Mouse (Mus musculus) ES-Bruce4 (cell line): ENCODE results near the gene Axl. TPM values are rescaled to one million over a fixed set of nuclear protein-coding genes. Genes with fewer than 3 reads are reported as not detected.

Source experiments
- H3K27ac ChIP-seq: 2 replicates; pipeline ENCODE4 v1.5.1; 2012; ENCODE audit warnings: low read length, inconsistent platforms; ENCODE audit not compliant: insufficient read depth
- H3K27me3 ChIP-seq: 2 replicates; pipeline ENCODE4 v1.6.1; 2012; ENCODE audit warnings: mild to moderate bottlenecking, low read length, inconsistent platforms; ENCODE audit not compliant: control insufficient read depth, poor library complexity, insufficient read depth, severe bottlenecking
- H3K36me3 ChIP-seq: 2 replicates; pipeline ENCODE4 v1.6.1; 2012; ENCODE audit warnings: inconsistent platforms, mild to moderate bottlenecking, low read length, moderate library complexity; ENCODE audit not compliant: control insufficient read depth, poor library complexity, insufficient read depth, severe bottlenecking
- H3K4me1 ChIP-seq: one replicate; pipeline ENCODE4 v1.8.1; 2011; ENCODE audit warnings: low read length; ENCODE audit not compliant: control insufficient read depth, insufficient read depth
- H3K4me3 ChIP-seq: 2 replicates; pipeline ENCODE4 v1.5.1; 2011; ENCODE audit warnings: low read depth, mild to moderate bottlenecking, low read length
- H3K9ac ChIP-seq: 2 replicates; pipeline ENCODE4 v1.6.1; 2012; ENCODE audit warnings: low read depth, mild to moderate bottlenecking, inconsistent platforms; ENCODE audit not compliant: poor library complexity, severe bottlenecking
- H3K9me3 ChIP-seq: replicated peaks from 2 replicates; pipeline ENCODE4 v1.6.1; 2012; ENCODE audit warnings: mild to moderate bottlenecking, low read length, inconsistent platforms; ENCODE audit not compliant: control insufficient read depth, poor library complexity, insufficient read depth, severe bottlenecking
- CTCF ChIP-seq: IDR thresholded peaks from one replicate; pipeline ENCODE4 v1.8.1; 2011; ENCODE audit warnings: low read depth, low read length
- EP300 ChIP-seq: IDR thresholded peaks from 2 replicates; pipeline ENCODE4 v1.6.1; 2011; ENCODE audit warnings: low read depth, low read length; ENCODE audit not compliant: insufficient read depth
- POLR2A ChIP-seq: IDR thresholded peaks from one replicate; pipeline ENCODE4 v1.8.1; 2011; ENCODE audit warnings: low read length; ENCODE audit not compliant: insufficient read depth
- polyA plus RNA-seq: library from polyadenylated mRNA; stranded (reverse); fragments of >200 nt; gene quantifications from 2 replicates; pipeline ENCODE4 v1.2.4, GENCODE M21; 2011; ENCODE audit warnings: low read depth; ENCODE audit not compliant: missing spikeins, insufficient read depth, insufficient read length

Axl gene
- polyA plus RNA-seq, 1 experiment: 16.4 TPM

- H3K36me3 ChIP-seq: no peaks in the 10 kb centered on the region
- no peaks in the 10 kb centered on the region for H3K4me1 ChIP-seq
- H3K27me3 ChIP-seq: no peaks in the 10 kb centered on the region
- no peak for TF ChIP-seq POLR2A
- no peak for TF ChIP-seq CTCF
- no peak for TF ChIP-seq EP300
- H3K4me3 ChIP-seq: peak overlapping the region; percentile 13; the same call in 1 of the 2 replicates
- no peaks in the 10 kb centered on the region for H3K9me3 ChIP-seq
- H3K9ac ChIP-seq: peak overlapping the region; percentile 33; the same call in 1 of the 2 replicates
- H3K27ac ChIP-seq: no peak overlapping the region
Observed at GRCm38 (mm10) chr7:25707581-25708292, 80.8 kb downstream of the Axl start.

Other genes with a start within 250 kb of the Axl start
- not detected in 2 replicates for gene Ceacam2, start 248.8 kb downstream of the Axl start, polyA plus RNA-seq
- gene Erich4, start 172.8 kb downstream of the Axl start, polyA plus RNA-seq: not detected in 2 replicates
- gene Dmac2, start 169.3 kb downstream of the Axl start, polyA plus RNA-seq: 32.8 and 33.4 TPM in 2 replicates
- 0.60 and 0.87 TPM in 2 replicates for gene B3gnt8, start 162.1 kb downstream of the Axl start, polyA plus RNA-seq
- 26.1 and 26.9 TPM in 2 replicates for gene Bckdha, start 129.7 kb downstream of the Axl start, polyA plus RNA-seq
- gene Exosc5, start 129.5 kb downstream of the Axl start, polyA plus RNA-seq: 53.7 and 71.1 TPM in 2 replicates
- 3.3 and 3.7 TPM in 2 replicates for gene Tmem91, start 113.5 kb downstream of the Axl start, polyA plus RNA-seq
- 7.9 and 15.2 TPM in 2 replicates for gene B9d2, start 107.9 kb downstream of the Axl start, polyA plus RNA-seq
- 22.9 and 25.6 TPM in 2 replicates for gene Tgfb1, start 101.7 kb downstream of the Axl start, polyA plus RNA-seq
- gene Ccdc97, start 69.6 kb downstream of the Axl start, polyA plus RNA-seq: 43.4 and 46.9 TPM in 2 replicates
- gene Hnrnpul1, start 33.9 kb downstream of the Axl start, polyA plus RNA-seq: 155 and 156 TPM in 2 replicates
- gene Cyp2s1, start 28.2 kb upstream of the Axl start, polyA plus RNA-seq: 2.8 and 3.1 TPM in 2 replicates
- not detected in 2 replicates for gene Cyp2b10, start 108.9 kb upstream of the Axl start, polyA plus RNA-seq